Mouse (Mus musculus) MEL-GATA-1-ER (cell line): ENCODE data around the gene Pccb.

Experiments
- DNase-seq: peaks from one replicate; pipeline ENCODE4 v3.0.0-alpha.2; 2012; ENCODE audit warnings: low read depth; ENCODE audit errors: extremely low read depth

Pccb gene

GRCm38 (mm10) chr9:100987006-100987405, 47.7 kb downstream of the Pccb start:
- no peak for DNase-seq

- no peak for DNase-seq
Observed at GRCm38 (mm10) chr9:100984381-100985310, 50.1 kb downstream of the Pccb start.

- DNase-seq: no peak
Observed at GRCm38 (mm10) chr9:100982786-100983185, 51.9 kb downstream of the Pccb start.

GRCm38 (mm10) chr9:100979260-100979659, 55.4 kb downstream of the Pccb start:
- DNase-seq: no peak

- DNase-seq: no peak
Observed at GRCm38 (mm10) chr9:100978666-100979065, 56.0 kb downstream of the Pccb start.

- DNase-seq: no peak
Observed at GRCm38 (mm10) chr9:100969461-100969860, 65.2 kb downstream of the Pccb start.

GRCm38 (mm10) chr9:100964106-100964505, 70.6 kb downstream of the Pccb start:
- peak; percentile 25 for DNase-seq

GRCm38 (mm10) chr9:100963428-100963912, 71.2 kb downstream of the Pccb start:
- DNase-seq: peak; percentile 33

GRCm38 (mm10) chr9:100962903-100963427, 71.7 kb downstream of the Pccb start:
- DNase-seq: peak; percentile 90

- DNase-seq: peak; percentile 29
Observed at GRCm38 (mm10) chr9:100951481-100951880, 83.2 kb downstream of the Pccb start.

- DNase-seq: no peak
Observed at GRCm38 (mm10) chr9:100944677-100945365, 89.9 kb downstream of the Pccb start.

GRCm38 (mm10) chr9:100942042-100942441, 92.7 kb downstream of the Pccb start:
- no peak for DNase-seq
